Comparison of ENCODE assay signal across 8 mouse cellular contexts in genomic region chr1:77461877-77462615, GRCm38 (mm10). TPM values are rescaled to one million over a fixed set of nuclear protein-coding genes. Genes with fewer than 3 reads are reported as not detected.
DNase-seq lines count a peak whose midpoint lies in the region; ATAC-seq and TF ChIP-seq lines count a peak whose summit lies in the region.

No protein-coding gene starts in this region.

- 7% methylated on average over 3 of the region's 3 CpGs for WGBS in forebrain, embryonic 11.5 days
- 17% methylated on average over 3 of the region's 3 CpGs for WGBS in forebrain, postnatal 0 days
- WGBS in hindbrain, embryonic 16.5 days = 26% methylated on average over 3 of the region's 3 CpGs
- 31% methylated on average over 3 of the region's 3 CpGs for WGBS in stomach, postnatal 0 days

- no peak overlapping the region for H3K4me3 ChIP-seq in forebrain, embryonic 11.5 days (ENCODE audit: low read depth, low read length)
- H3K4me3 ChIP-seq in forebrain, postnatal 0 days (ENCODE audit: low read depth, low read length) = no peak overlapping the region
- H3K4me3 ChIP-seq in hindbrain, embryonic 16.5 days (ENCODE audit: low read length) = no peak overlapping the region
- no peak overlapping the region for H3K4me3 ChIP-seq in stomach, postnatal 0 days (ENCODE audit: low read depth, low read length)

- no peak for TF ChIP-seq EP300 in stomach, postnatal 0 days (optimal IDR thresholded peaks at IDR 0.05)

- no peak overlapping the region for H3K4me2 ChIP-seq in forebrain, embryonic 11.5 days (ENCODE audit: low read depth, low read length, severe bottlenecking)
- no peak overlapping the region for H3K4me2 ChIP-seq in forebrain, postnatal 0 days (ENCODE audit: low read depth)
- no peak overlapping the region for H3K4me2 ChIP-seq in hindbrain, embryonic 16.5 days (ENCODE audit: low read length)
- H3K4me2 ChIP-seq in stomach, postnatal 0 days (replicated peaks; ENCODE audit: low read depth) = no peak overlapping the region

- ATAC-seq in forebrain, embryonic 11.5 days (replicated peaks; ENCODE audit: low FRiP score) = no peak
- ATAC-seq in forebrain, postnatal 0 days = no peak
- peak; percentile 59 for ATAC-seq in hindbrain, embryonic 16.5 days
- 0 out of 2 replicates have a peak, but pooled peaks have one; percentile 15 for ATAC-seq in stomach, postnatal 0 days (ENCODE audit: low FRiP score, low TSS enrichment)

- H3K9me3 ChIP-seq in forebrain, embryonic 11.5 days (ENCODE audit: control insufficient read depth, low read length) = no peaks in the 10 kb centered on the region
- H3K9me3 ChIP-seq in forebrain, postnatal 0 days (ENCODE audit: low read length) = no peaks in the 10 kb centered on the region
- no peaks in the 10 kb centered on the region for H3K9me3 ChIP-seq in hindbrain, embryonic 16.5 days (ENCODE audit: control insufficient read depth, low read length)
- H3K9me3 ChIP-seq in stomach, postnatal 0 days (ENCODE audit: control insufficient read depth, low read length) = no peaks in the 10 kb centered on the region

- H3K27me3 ChIP-seq in forebrain, embryonic 11.5 days (ENCODE audit: control insufficient read depth, insufficient read depth, low read length) = no peaks in the 10 kb centered on the region
- H3K27me3 ChIP-seq in forebrain, postnatal 0 days (ENCODE audit: insufficient read depth, low read length) = no peaks in the 10 kb centered on the region
- no peaks in the 10 kb centered on the region for H3K27me3 ChIP-seq in hindbrain, embryonic 16.5 days (replicated peaks; ENCODE audit: control insufficient read depth, insufficient read depth, low read length)
- no peaks in the 10 kb centered on the region for H3K27me3 ChIP-seq in stomach, postnatal 0 days (ENCODE audit: control insufficient read depth, insufficient read depth, low read length)

- no peaks in the 10 kb centered on the region for H3K36me3 ChIP-seq in forebrain, embryonic 11.5 days (ENCODE audit: control insufficient read depth, insufficient read depth, low read length)
- no peaks in the 10 kb centered on the region for H3K36me3 ChIP-seq in forebrain, postnatal 0 days (ENCODE audit: insufficient read depth)
- H3K36me3 ChIP-seq in hindbrain, embryonic 16.5 days (ENCODE audit: control insufficient read depth, insufficient read depth, low read length) = no peaks in the 10 kb centered on the region
- no peaks in the 10 kb centered on the region for H3K36me3 ChIP-seq in stomach, postnatal 0 days (ENCODE audit: control insufficient read depth, insufficient read depth, low read length)

- DNase-seq in forebrain, embryonic 11.5 days (ENCODE audit: low spot score) = peak; percentile 48
- DNase-seq in forebrain, postnatal 0 days = no peak
- DNase-seq in right cerebral cortex, adult 18-20 months = peak; percentile 69
- no peak for DNase-seq in right cerebral cortex, postnatal 25 days
- DNase-seq in stomach, postnatal 0 days (ENCODE audit: low spot score) = no peak
- DNase-seq in cerebellum, postnatal 36 days = no peak
- DNase-seq in adrenal gland, postnatal 25 days = no peak

- no peak overlapping the region for H3K9ac ChIP-seq in forebrain, embryonic 11.5 days (ENCODE audit: low read length)
- H3K9ac ChIP-seq in forebrain, postnatal 0 days = no peak overlapping the region
- H3K9ac ChIP-seq in hindbrain, embryonic 16.5 days (ENCODE audit: low read depth, low read length) = no peak overlapping the region
- H3K9ac ChIP-seq in stomach, postnatal 0 days (ENCODE audit: low read length) = no peak overlapping the region

- H3K27ac ChIP-seq in forebrain, embryonic 11.5 days (ENCODE audit: low read depth, low read length) = no peak overlapping the region
- no peak overlapping the region for H3K27ac ChIP-seq in forebrain, postnatal 0 days (ENCODE audit: low read depth, low read length)
- H3K27ac ChIP-seq in hindbrain, embryonic 16.5 days (ENCODE audit: low read depth, low read length) = no peak overlapping the region
- peak overlapping the region; percentile 8 for H3K27ac ChIP-seq in stomach, postnatal 0 days (replicated peaks)

- no peak for TF ChIP-seq CTCF in forebrain, postnatal 0 days (IDR thresholded peaks at IDR 0.05; ENCODE audit: low read depth)
- no peak for TF ChIP-seq CTCF in stomach, postnatal 0 days (IDR thresholded peaks at IDR 0.05; ENCODE audit: low read depth)

- peaks cover 14% of the 10 kb centered on the region for H3K4me1 ChIP-seq in forebrain, embryonic 11.5 days (replicated peaks; ENCODE audit: control insufficient read depth, insufficient read depth, low read length)
- 0 out of 2 replicates have a peak, but pooled peaks cover 6% of the 10 kb centered on the region for H3K4me1 ChIP-seq in forebrain, postnatal 0 days (ENCODE audit: insufficient read depth)
- H3K4me1 ChIP-seq in hindbrain, embryonic 16.5 days (ENCODE audit: control insufficient read depth, insufficient read depth, low read depth, low read length) = peaks cover 4% of the 10 kb centered on the region
- peaks cover 9% of the 10 kb centered on the region; the same call in 1 of the 2 replicates for H3K4me1 ChIP-seq in stomach, postnatal 0 days (replicated peaks; ENCODE audit: control insufficient read depth, insufficient read depth)

RNA-seq across cellular contexts. Expression of gene Epha4, which starts 52.8 kb away (rescaled TPM):
- polyA plus RNA-seq in forebrain, embryonic 11.5 days (2014; fragmentation: Nextera tagmentation; extraction: Ambion mirVana) = 38.4 and 42.9 TPM in 2 replicates
- total RNA-seq in forebrain, postnatal 0 days (2014; rRNA removed) = 111 and 118 TPM in 2 replicates
- 45.9 and 58.7 TPM in 2 replicates for polyA plus RNA-seq in forebrain, postnatal 0 days (2015; fragmentation: Nextera tagmentation; extraction: Ambion mirVana)
- 37.7 and 40.8 TPM in 2 replicates for polyA plus RNA-seq in hindbrain, embryonic 16.5 days (2015; fragmentation: Nextera tagmentation; extraction: Ambion mirVana)
- polyA plus RNA-seq in stomach, postnatal 0 days (2015; fragmentation: Nextera tagmentation; extraction: Ambion mirVana) = 3.8 and 5.4 TPM in 2 replicates
- total RNA-seq in adrenal gland, postnatal 25 days (2021) = 2.7 TPM in 2 replicates

Comparison
In these comparisons a context has a peak if more than half of its experiments do, and no peak if none do; other contexts are left out.
1. DNase-seq: peak in forebrain, embryonic 11.5 days (single experiment) and right cerebral cortex, adult 18-20 months (single experiment); none in forebrain, postnatal 0 days (single experiment), right cerebral cortex, postnatal 25 days (single experiment), stomach, postnatal 0 days (single experiment), cerebellum, postnatal 36 days (0 of 2) and adrenal gland, postnatal 25 days (single experiment).
2. ATAC-seq: peak in hindbrain, embryonic 16.5 days (single experiment) and stomach, postnatal 0 days (single experiment); none in forebrain, embryonic 11.5 days (single experiment) and forebrain, postnatal 0 days (single experiment).